In genomic region chr11:54973481-54974212, GRCm38 (mm10) we compare ENCODE assay signal across 9 mouse cellular contexts. TPM values are rescaled to one million over a fixed set of nuclear protein-coding genes. Genes with fewer than 3 reads are reported as not detected.
DNase-seq lines count a peak whose midpoint lies in the region; ATAC-seq lines count a peak whose summit lies in the region.
"Had no signal": no experiment of that assay in that cellular context is flagged by ENCODE, and none has a peak within 500 bp of the region (broad histone marks: within the 10 kb centered on the region; RNA-seq: fewer than 3 reads in every experiment).

No protein-coding gene starts in this region.

- 81% methylated on average over 8 of the region's 8 CpGs for WGBS in forebrain, embryonic 10.5 days
- WGBS in forebrain, embryonic 15.5 days = 62% methylated on average over 8 of the region's 8 CpGs
- WGBS in intestine, embryonic 16.5 days = 47% methylated on average over 8 of the region's 8 CpGs
- 37% methylated on average over 8 of the region's 8 CpGs for WGBS in lung, embryonic 15.5 days

- H3K4me1 ChIP-seq in forebrain, embryonic 10.5 days = peaks cover 14% of the 10 kb centered on the region
- peaks cover 7% of the 10 kb centered on the region; the same call in 1 of the 2 replicates for H3K4me1 ChIP-seq in forebrain, embryonic 15.5 days
- peaks cover 18% of the 10 kb centered on the region for H3K4me1 ChIP-seq in intestine, embryonic 16.5 days (ENCODE audit: control insufficient read depth, insufficient read depth, low read length)
- peaks cover 6% of the 10 kb centered on the region for H3K4me1 ChIP-seq in lung, embryonic 15.5 days

- H3K9me3 ChIP-seq in forebrain, embryonic 10.5 days = no peaks in the 10 kb centered on the region
- no peaks in the 10 kb centered on the region for H3K9me3 ChIP-seq in forebrain, embryonic 15.5 days
- H3K9me3 ChIP-seq in intestine, embryonic 16.5 days (ENCODE audit: control insufficient read depth, low read length) = no peaks in the 10 kb centered on the region
- H3K9me3 ChIP-seq in lung, embryonic 15.5 days = no peaks in the 10 kb centered on the region

- H3K27ac ChIP-seq in forebrain, embryonic 10.5 days = peak overlapping the region; percentile 58; the same call in 1 of the 2 replicates
- H3K27ac ChIP-seq in forebrain, embryonic 15.5 days (replicated peaks) = no peak overlapping the region
- H3K27ac ChIP-seq in intestine, embryonic 16.5 days (ENCODE audit: low read length) = peak overlapping the region; percentile 35
- no peak overlapping the region for H3K27ac ChIP-seq in lung, embryonic 15.5 days
- H3K27ac ChIP-seq: layer of hippocampus, adult 2 months had no signal

- H3K4me3 ChIP-seq in forebrain, embryonic 10.5 days = no peak overlapping the region
- H3K4me3 ChIP-seq in forebrain, embryonic 15.5 days = no peak overlapping the region
- no peak overlapping the region for H3K4me3 ChIP-seq in intestine, embryonic 16.5 days (ENCODE audit: low read length)
- H3K4me3 ChIP-seq in lung, embryonic 15.5 days = no peak overlapping the region
- H3K4me3 ChIP-seq: layer of hippocampus, adult 2 months had no signal

- DNase-seq in forebrain, embryonic 10.5 days (ENCODE audit: extremely low spot score, low spot score) = no peak
- DNase-seq in adrenal gland, adult 8-10 months = peak; percentile 38
- DNase-seq in heart, adult 11 months = peak; percentile 98
- peak; percentile 60 for DNase-seq in retina, embryonic 14.5 days (ENCODE audit: low spot score)

- no peak for ATAC-seq in forebrain, embryonic 15.5 days (replicated peaks)
- ATAC-seq in intestine, embryonic 16.5 days = peak; percentile 73
- peak; percentile 65; the same call in 1 of the 2 replicates for ATAC-seq in lung, embryonic 15.5 days (ENCODE audit: borderline replicate concordance, extremely low read depth, low FRiP score, low TSS enrichment)
- no peak for ATAC-seq in cerebellum, adult (ENCODE audit: insufficient number of reproducible peaks, low FRiP score, low TSS enrichment)

- H3K4me2 ChIP-seq in forebrain, embryonic 15.5 days (replicated peaks) = no peak overlapping the region
- no peak overlapping the region for H3K4me2 ChIP-seq in intestine, embryonic 16.5 days (ENCODE audit: low read depth, low read length)
- H3K4me2 ChIP-seq in lung, embryonic 15.5 days = 0 out of 2 replicates have a peak overlapping the region, but pooled peaks have one; percentile 0

- no peak overlapping the region for H3K9ac ChIP-seq in forebrain, embryonic 15.5 days (replicated peaks)
- 0 out of 2 replicates have a peak overlapping the region, but pooled peaks have one; percentile 29 for H3K9ac ChIP-seq in intestine, embryonic 16.5 days (ENCODE audit: low read depth, low read length)
- no peak overlapping the region for H3K9ac ChIP-seq in lung, embryonic 15.5 days

- H3K27me3 ChIP-seq in forebrain, embryonic 10.5 days (ENCODE audit: poor library complexity, severe bottlenecking) = no peaks in the 10 kb centered on the region
- no peaks in the 10 kb centered on the region for H3K27me3 ChIP-seq in forebrain, embryonic 15.5 days
- H3K27me3 ChIP-seq in intestine, embryonic 16.5 days (replicated peaks; ENCODE audit: control insufficient read depth, insufficient read depth, low read length) = no peaks in the 10 kb centered on the region
- H3K27me3 ChIP-seq in lung, embryonic 15.5 days = no peaks in the 10 kb centered on the region

- no peaks in the 10 kb centered on the region for H3K36me3 ChIP-seq in forebrain, embryonic 10.5 days (replicated peaks)
- H3K36me3 ChIP-seq in forebrain, embryonic 15.5 days = no peaks in the 10 kb centered on the region
- no peaks in the 10 kb centered on the region for H3K36me3 ChIP-seq in intestine, embryonic 16.5 days (ENCODE audit: control insufficient read depth, insufficient read depth, low read length)
- peaks cover 10% of the 10 kb centered on the region for H3K36me3 ChIP-seq in lung, embryonic 15.5 days

RNA-seq across cellular contexts. Expression of gene Tnip1, which starts 10.9 kb away (rescaled TPM):
- 8.8 and 10.0 TPM in 2 replicates for polyA plus RNA-seq in forebrain, embryonic 10.5 days (2016; fragmentation: Nextera tagmentation; extraction: Ambion mirVana)
- polyA plus RNA-seq in forebrain, embryonic 15.5 days (2015; fragmentation: Nextera tagmentation; extraction: Ambion mirVana) = 11.3 and 13.2 TPM in 2 replicates
- 100 to 1,000 TPM in 2 of 4 experiments, 10 to 100 TPM in 2; 94.2 to 126 (median 103) TPM for total RNA-seq in adrenal gland, adult 8-10 months (2022)
- 27.2 and 28.1 TPM in 2 replicates for polyA plus RNA-seq in intestine, embryonic 16.5 days (2015; fragmentation: Nextera tagmentation; extraction: Ambion mirVana)
- 14.9 and 17.5 TPM in 2 replicates for polyA plus RNA-seq in lung, embryonic 15.5 days (2015; fragmentation: Nextera tagmentation; extraction: Ambion mirVana)

RNA-seq across cellular contexts. Expression of gene Anxa6, which starts 59.6 kb away (rescaled TPM):
- 35.4 and 38.9 TPM in 2 replicates for polyA plus RNA-seq in forebrain, embryonic 10.5 days (2016; fragmentation: Nextera tagmentation; extraction: Ambion mirVana)
- 39.9 and 40.8 TPM in 2 replicates for polyA plus RNA-seq in forebrain, embryonic 15.5 days (2015; fragmentation: Nextera tagmentation; extraction: Ambion mirVana)
- 100 to 1,000 TPM; 121 to 184 (median 133) TPM for total RNA-seq in adrenal gland, adult 8-10 months (2022)
- polyA plus RNA-seq in intestine, embryonic 16.5 days (2015; fragmentation: Nextera tagmentation; extraction: Ambion mirVana) = 235 and 247 TPM in 2 replicates
- polyA plus RNA-seq in lung, embryonic 15.5 days (2015; fragmentation: Nextera tagmentation; extraction: Ambion mirVana) = 422 and 428 TPM in 2 replicates

Comparison
In these comparisons a context has a peak if more than half of its experiments do, and no peak if none do; other contexts are left out.
1. H3K27ac ChIP-seq: peak in forebrain, embryonic 10.5 days (single experiment) and intestine, embryonic 16.5 days (single experiment); none in forebrain, embryonic 15.5 days (single experiment) and lung, embryonic 15.5 days (single experiment).
2. ATAC-seq: peak in intestine, embryonic 16.5 days (single experiment) and lung, embryonic 15.5 days (single experiment); none in forebrain, embryonic 15.5 days (single experiment) and cerebellum, adult (single experiment).